In genomic region chr3:78716691-78717090, GRCm38 (mm10) we compare ENCODE assay signal across 16 mouse cellular contexts.
"Had no signal": no experiment of that assay in that cellular context is flagged by ENCODE, and none has a peak within 500 bp of the region (broad histone marks: within the 10 kb centered on the region; RNA-seq: fewer than 3 reads in every experiment).

No protein-coding gene starts in this region.

- H3K27ac ChIP-seq: kidney, postnatal 0 days; limb, embryonic 10.5 days; liver, embryonic 15.5 days; midbrain, embryonic 10.5 days; midbrain, embryonic 15.5 days; neural tube, embryonic 12.5 days had no signal

- H3K4me3 ChIP-seq: limb, embryonic 10.5 days; liver, embryonic 15.5 days; midbrain, embryonic 10.5 days; midbrain, embryonic 15.5 days; neural tube, embryonic 12.5 days had no signal

- H3K9me3 ChIP-seq: limb, embryonic 10.5 days; liver, embryonic 15.5 days; midbrain, embryonic 10.5 days; midbrain, embryonic 15.5 days; neural tube, embryonic 12.5 days had no signal

- H3K4me2 ChIP-seq: liver, embryonic 11.5 days; liver, embryonic 15.5 days; lung, embryonic 14.5 days; midbrain, embryonic 15.5 days; neural tube, embryonic 12.5 days had no signal

- DNase-seq: kidney, adult 8-10 months; kidney, postnatal 36 days; lung, embryonic 14.5 days; lung, postnatal 10 days; lung, postnatal 4 days; spleen, adult 18-20 months; thymus, adult 2 months; thymus, postnatal 25 days had no signal

- H3K9ac ChIP-seq: liver, embryonic 15.5 days; lung, embryonic 14.5 days; midbrain, embryonic 15.5 days; neural tube, embryonic 12.5 days had no signal

- H3K36me3 ChIP-seq: limb, embryonic 10.5 days; liver, embryonic 15.5 days; midbrain, embryonic 10.5 days; midbrain, embryonic 15.5 days; neural tube, embryonic 12.5 days had no signal

- H3K4me1 ChIP-seq: limb, embryonic 10.5 days; liver, embryonic 15.5 days; midbrain, embryonic 10.5 days; midbrain, embryonic 15.5 days; neural tube, embryonic 12.5 days had no signal

- H3K27me3 ChIP-seq: liver, embryonic 15.5 days; midbrain, embryonic 15.5 days; neural tube, embryonic 12.5 days had no signal

- ATAC-seq: intestine, embryonic 16.5 days; midbrain, embryonic 15.5 days had no signal
